Mouse (Mus musculus) megakaryocyte, embryonic 14.5 days (primary cell): ENCODE data around the gene Miga2.

Experiments
- FLI1 ChIP-seq: IDR thresholded peaks from 2 replicates; pipeline ENCODE4 v1.6.1; 2012; ENCODE audit warnings: low read length, inconsistent platforms, mixed read lengths
- GATA1 ChIP-seq: IDR thresholded peaks from 3 replicates; pipeline ENCODE4 v1.6.1; 2012; ENCODE audit warnings: mixed read lengths, low read length, inconsistent platforms, borderline replicate concordance

GRCm38 (mm10) chr2:30362865-30363264, 1.2 kb upstream of the Miga2 start:
- no peak for TF ChIP-seq FLI1
- TF ChIP-seq GATA1, result no peak
